Mouse (Mus musculus): ENCODE data around the gene Slc9a6.

DNA sequence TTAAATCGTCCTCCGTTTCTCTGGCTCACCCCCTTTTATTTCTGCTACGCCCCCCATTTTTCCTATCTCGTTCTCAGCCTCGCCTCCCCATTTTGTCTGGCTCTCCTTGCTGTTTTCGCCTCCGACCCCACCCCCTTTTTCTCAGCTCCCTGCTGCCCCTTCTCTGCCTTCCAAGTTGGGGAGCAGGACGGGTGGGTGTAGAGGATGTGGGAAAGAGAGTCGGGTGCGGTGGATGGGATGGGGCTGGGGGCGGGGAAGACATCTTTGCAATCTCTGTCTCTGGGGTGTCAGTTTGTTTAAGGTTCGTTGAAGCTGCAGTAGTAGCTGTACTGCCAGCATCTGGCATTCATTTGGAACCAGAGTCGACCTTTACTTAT, 749 bp downstream of the Slc9a6 start:
- TF ChIP-seq CTCF (IDR thresholded peaks at IDR 0.05; ENCODE audit: extremely low read depth, insufficient read length, insufficient replicate concordance, low read depth, low read length): no peak
- no peak for TF ChIP-seq POLR2A (IDR thresholded peaks at IDR 0.05; ENCODE audit: low read depth, low read length)

Measured in small intestine, adult 2 months (tissue).